20 mouse cellular contexts compared by ENCODE assay signal in the genomic region with DNA sequence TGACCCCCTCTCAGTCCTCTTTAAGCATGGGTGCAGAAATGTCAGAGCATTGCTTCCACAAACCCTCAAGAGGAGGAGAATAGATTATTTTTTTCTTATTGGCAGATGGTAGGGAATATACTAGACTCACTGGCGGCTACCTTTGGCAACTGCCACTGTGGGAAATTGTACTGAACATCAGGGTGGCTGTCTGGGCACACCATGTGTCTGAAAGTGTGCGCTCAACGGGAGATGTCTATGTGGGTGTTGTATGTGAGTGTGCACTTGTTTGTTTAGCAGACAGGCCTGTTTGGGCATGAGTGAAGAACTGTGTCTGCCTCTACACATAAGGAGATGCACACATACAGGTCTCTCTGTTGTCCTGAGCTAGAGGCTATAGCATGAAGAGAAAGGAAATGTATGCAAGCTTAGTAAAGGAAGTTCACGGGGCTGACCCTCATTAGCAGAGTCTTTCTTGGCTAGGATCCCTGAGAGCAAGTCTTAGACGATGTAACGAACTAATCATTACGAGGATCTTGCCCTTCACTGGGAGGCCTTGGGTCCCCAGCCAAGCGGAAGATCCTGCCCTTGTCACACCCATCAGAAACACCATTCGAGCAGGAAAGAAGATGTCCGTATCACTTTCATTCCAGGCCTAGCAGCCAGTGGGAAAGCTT. TPM values are rescaled to one million over a fixed set of nuclear protein-coding genes. Genes with fewer than 3 reads are reported as not detected.
DNase-seq lines count a peak whose midpoint lies in the region.
"Had no signal": no experiment of that assay in that cellular context is flagged by ENCODE, and none has a peak within 500 bp of the region (broad histone marks: within the 10 kb centered on the region; RNA-seq: fewer than 3 reads in every experiment).

No protein-coding gene starts in this region.

- peak; percentile 31 for DNase-seq in adrenal gland, adult 2 months
- DNase-seq in adrenal gland, postnatal 4 days (ENCODE audit: low spot score in 2 of 2) = no peak
- DNase-seq in layer of hippocampus, adult 18-20 months (ENCODE audit: low spot score in 2 of 2) = peak; percentile 34 to 75
- DNase-seq in layer of hippocampus, postnatal 25 days (ENCODE audit: extremely low spot score in 1 of 2, low spot score in 1 of 2) = no peak
- peak; percentile 8 for DNase-seq in urinary bladder, postnatal 14 days (ENCODE audit: low spot score)
- no peak for DNase-seq in urinary bladder, postnatal 10 days (ENCODE audit: low spot score)
- no peak for DNase-seq in thymus, postnatal 10 days (ENCODE audit: low spot score in 2 of 2)
- no peak for DNase-seq in heart, postnatal 4 days
- DNase-seq: cerebellum, adult 9-11 months; embryo, embryonic 11 days; heart, adult 18-20 months; kidney, adult 2 months; left cerebral cortex, postnatal 4 days; thymus, postnatal 25 days had no signal

RNA-seq across cellular contexts. Expression of gene Fabp6, which starts 8.8 kb away (rescaled TPM):
- not detected for total RNA-seq in adrenal gland, adult 2 months (2021)
- polyA plus RNA-seq in adrenal gland, adult 2 months (2012; rRNA removed) = not detected in 2 replicates
- total RNA-seq in adrenal gland, postnatal 4 days (2021) = not detected
- total RNA-seq in layer of hippocampus, adult 18-20 months (2021) = not detected
- not detected for total RNA-seq in layer of hippocampus, postnatal 25 days (2021)
- not detected for total RNA-seq in heart, postnatal 4 days (2021)
- total RNA-seq: gastrocnemius, adult 8-10 months; heart, adult 18-20 months; left cerebral cortex, postnatal 4 days; midbrain, postnatal 0 days had no signal
- polyA plus RNA-seq: heart, postnatal 0 days; hindbrain, embryonic 15.5 days; kidney, adult 2 months; liver, embryonic 12.5 days; midbrain, postnatal 0 days; neural tube, embryonic 11.5 days had no signal

RNA-seq across cellular contexts. Expression of gene 4933415A04Rik, which starts 23.3 kb away (rescaled TPM):
- total RNA-seq in adrenal gland, adult 2 months (2021) = under 1 TPM; 0.32 to 0.45 TPM
- polyA plus RNA-seq in adrenal gland, adult 2 months (2012; rRNA removed) = 0.08 and 0.23 TPM in 2 replicates
- total RNA-seq in adrenal gland, postnatal 4 days (2021) = 1 to 10 TPM; 3.7 to 4.0 TPM
- total RNA-seq in layer of hippocampus, adult 18-20 months (2021) = 1 to 10 TPM; 1.4 to 2.0 TPM
- 1 to 10 TPM; 1.5 to 1.6 TPM for total RNA-seq in layer of hippocampus, postnatal 25 days (2021)
- total RNA-seq in heart, postnatal 4 days (2021) = 1 to 10 TPM; 3.3 to 3.8 TPM

Comparison
In these comparisons a context has a peak if more than half of its experiments do, and no peak if none do; other contexts are left out.
1. DNase-seq: peak in adrenal gland, adult 2 months (single experiment), layer of hippocampus, adult 18-20 months (2 of 2) and urinary bladder, postnatal 14 days (single experiment); none in adrenal gland, postnatal 4 days (0 of 2), layer of hippocampus, postnatal 25 days (0 of 2), urinary bladder, postnatal 10 days (single experiment), thymus, postnatal 10 days (0 of 2) and heart, postnatal 4 days (single experiment).